Mouse (Mus musculus): ENCODE measurements around the gene Anapc15. TPM values are rescaled to one million over a fixed set of nuclear protein-coding genes. Genes with fewer than 3 reads are reported as not detected.

Gene Anapc15
- polyA plus RNA-seq, 1 experiment from 2014 or later = 76.3 TPM

DNA sequence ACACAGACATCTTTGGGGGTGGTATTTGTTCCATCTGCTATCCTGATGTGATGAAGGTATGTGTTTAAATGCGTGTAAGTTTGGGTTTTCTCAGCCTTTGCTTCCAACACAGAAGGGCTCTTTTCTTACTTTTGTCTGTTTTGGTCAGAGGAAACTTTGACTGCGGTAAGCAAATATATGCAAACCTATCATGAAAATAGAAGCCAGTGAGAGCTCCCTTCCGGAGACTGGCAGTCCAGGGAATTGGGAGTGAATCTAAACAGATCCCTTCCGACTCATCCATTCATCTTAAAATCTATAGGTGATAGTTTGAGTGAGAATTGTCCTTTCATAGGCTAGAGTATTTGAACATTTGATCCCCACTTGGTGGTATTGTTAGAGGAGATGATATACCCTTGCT is 24.9 kb downstream of the Anapc15 start:
- Histone ChIP-seq H3K4me1 (ENCODE audit: insufficient read depth, low read length) (no peaks in the 10 kb centered on the region), H3K4me3 (ENCODE audit: low read length) (no peak overlapping the region), H3K4me2 (replicated peaks; ENCODE audit: low read depth, low read length) (no peak overlapping the region), H3K9me3 (ENCODE audit: low read length) (no peaks in the 10 kb centered on the region), H3K9ac (replicated peaks; ENCODE audit: low read length) (no peak overlapping the region), H3K27ac (ENCODE audit: low read length) (no peak overlapping the region), H3K27me3 (ENCODE audit: insufficient read depth, low read length) (no peaks in the 10 kb centered on the region), H3K36me3 (ENCODE audit: insufficient read depth, low read length) (no peaks in the 10 kb centered on the region)
- no peak for ATAC-seq (ENCODE audit: low FRiP score, low TSS enrichment)
- WGBS = 84% methylated on average over 4 of the region's 4 CpGs

DNA sequence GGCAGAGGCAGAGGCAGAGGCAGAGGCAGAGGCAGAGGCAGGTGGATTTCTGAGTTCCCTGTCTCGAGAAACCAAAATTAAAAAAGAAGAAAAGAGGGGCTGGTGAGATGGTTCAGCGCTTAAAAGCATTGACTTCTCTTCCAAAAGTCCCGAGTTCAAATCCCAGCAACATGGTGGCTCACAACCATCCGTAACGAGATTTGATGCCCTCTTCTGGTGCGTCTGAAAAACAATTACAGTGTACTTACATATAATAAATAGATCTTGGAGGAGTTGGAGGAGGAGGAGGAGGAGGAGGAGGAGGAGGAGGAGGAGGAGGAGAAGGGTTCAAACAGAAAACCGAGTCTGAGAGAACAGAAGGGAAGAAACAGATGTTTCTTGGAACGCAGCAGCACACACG is 32.2 kb downstream of the Anapc15 start:
- no peak for ATAC-seq (ENCODE audit: low FRiP score, low TSS enrichment)
- no peaks in the 10 kb centered on the region for H3K36me3 ChIP-seq (ENCODE audit: insufficient read depth, low read length)
- H3K4me1 ChIP-seq (ENCODE audit: insufficient read depth, low read length) = peaks cover 6% of the 10 kb centered on the region; the same call in 1 of the 2 replicates
- H3K27ac ChIP-seq (ENCODE audit: low read length) = peak overlapping the region; percentile 58; the same call in 1 of the 2 replicates
- H3K9ac ChIP-seq (replicated peaks; ENCODE audit: low read length) = peak overlapping the region; percentile 72
- WGBS = 32% methylated on average over 9 of the region's 9 CpGs
- H3K4me2 ChIP-seq (replicated peaks; ENCODE audit: low read depth, low read length) = peak overlapping the region; percentile 53
- peak overlapping the region; percentile 81 for H3K4me3 ChIP-seq (ENCODE audit: low read length)
- no peaks in the 10 kb centered on the region for H3K9me3 ChIP-seq (ENCODE audit: low read length)
- H3K27me3 ChIP-seq (ENCODE audit: insufficient read depth, low read length) = no peaks in the 10 kb centered on the region

DNA sequence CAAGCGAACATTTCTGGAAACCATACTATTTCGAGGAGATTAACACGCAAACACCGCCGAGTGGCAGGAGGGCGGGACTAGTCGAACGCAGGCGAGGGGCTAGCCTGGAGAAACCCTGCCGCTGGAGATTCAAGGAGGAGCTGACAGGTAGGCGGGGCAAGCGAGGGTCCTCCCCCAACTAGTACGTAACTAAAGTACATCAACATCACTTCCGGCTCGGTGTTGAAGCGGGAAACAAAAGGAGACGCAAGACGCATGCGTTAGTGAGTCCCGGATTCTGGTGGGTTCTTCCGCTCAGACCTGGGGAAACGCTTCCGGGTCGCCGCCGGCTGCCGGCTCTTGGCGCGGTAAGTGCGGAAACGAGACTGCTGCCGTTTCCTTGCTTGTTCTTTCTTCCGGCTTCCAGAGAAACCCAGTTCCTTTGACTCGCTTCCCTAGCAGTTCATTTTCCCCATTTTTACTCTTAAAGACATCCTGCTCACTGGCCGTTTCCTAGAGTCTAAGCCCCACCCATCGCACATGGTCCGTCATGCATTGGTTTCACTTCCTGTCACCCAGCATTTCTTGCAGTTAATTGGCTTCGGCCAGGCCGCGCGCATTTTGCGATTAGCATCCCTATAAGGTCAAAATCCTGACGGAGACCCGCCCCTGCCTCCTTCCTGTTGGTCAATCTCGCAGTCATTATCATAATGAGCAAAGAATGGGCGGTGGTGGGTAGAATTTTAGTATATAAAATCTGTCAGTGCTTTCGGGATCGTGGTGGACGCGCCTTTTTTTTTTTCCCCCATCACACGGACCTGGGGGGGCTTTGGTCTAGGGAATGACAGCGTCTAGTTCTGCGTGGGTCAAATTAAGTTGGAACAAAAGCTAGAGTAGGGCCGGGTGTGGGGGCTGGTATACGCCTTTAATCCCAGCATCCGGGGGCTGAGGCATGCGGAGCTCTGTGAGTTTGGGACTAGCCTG is 32.9 kb downstream of the Anapc15 start:
- peak overlapping the region; percentile 81 for H3K4me3 ChIP-seq (ENCODE audit: low read length)
- under 1% methylated on average over 57 of the region's 57 CpGs for WGBS

DNA sequence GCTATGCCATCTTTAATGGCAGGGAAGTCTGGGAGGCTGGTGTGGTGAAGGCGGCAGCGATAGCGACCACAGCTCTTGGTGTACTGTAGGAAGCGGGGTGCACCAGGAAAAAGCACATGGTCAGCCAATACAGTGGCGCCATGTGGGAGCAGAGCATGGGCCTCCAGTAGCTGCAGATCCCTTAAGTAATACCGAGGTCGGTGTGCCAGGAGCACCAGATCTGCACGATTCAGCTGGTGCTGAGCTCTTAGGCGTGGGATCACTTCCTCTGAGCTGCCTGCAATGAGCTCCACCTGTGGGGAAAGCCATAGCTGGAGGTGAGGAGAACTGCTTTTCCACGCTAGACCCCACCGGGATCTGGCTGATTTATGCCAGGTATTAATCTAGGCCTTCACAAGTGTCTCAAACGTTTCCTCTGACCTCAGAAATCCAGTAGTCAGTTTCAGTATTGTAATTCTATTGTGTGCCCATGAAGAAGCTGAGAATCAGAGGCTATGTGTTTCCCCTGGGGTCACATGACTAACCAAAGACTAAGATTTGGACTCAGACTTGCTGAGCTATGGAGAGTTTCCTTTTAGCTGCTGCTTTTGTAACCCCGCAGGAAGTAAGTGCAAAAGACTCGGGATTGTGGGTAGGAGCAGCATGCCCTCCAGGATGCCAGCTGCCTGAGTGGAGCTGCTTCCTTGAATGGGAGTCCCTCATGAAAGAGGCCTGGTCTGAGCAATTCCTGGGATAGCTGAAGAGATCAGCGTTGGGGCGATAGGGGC is 37.0 kb downstream of the Anapc15 start:
- no peaks in the 10 kb centered on the region for H3K9me3 ChIP-seq (ENCODE audit: low read length)
- 85% methylated on average over 16 of the region's 16 CpGs for WGBS

More for the DNA sequence above, 32.9 kb downstream of the Anapc15 start:
- peak overlapping the region; percentile 78 for H3K9ac ChIP-seq (replicated peaks; ENCODE audit: low read length)
- no peaks in the 10 kb centered on the region for H3K9me3 ChIP-seq (ENCODE audit: low read length)
- no peaks in the 10 kb centered on the region for H3K27me3 ChIP-seq (ENCODE audit: insufficient read depth, low read length)
- no peaks in the 10 kb centered on the region for H3K36me3 ChIP-seq (ENCODE audit: insufficient read depth, low read length)
- peak overlapping the region; percentile 96 for H3K27ac ChIP-seq (ENCODE audit: low read length)
- H3K4me2 ChIP-seq (replicated peaks; ENCODE audit: low read depth, low read length) = peak overlapping the region; percentile 62
- peak; percentile 99 for ATAC-seq (ENCODE audit: low FRiP score, low TSS enrichment)
- peaks cover 6% of the 10 kb centered on the region; the same call in 1 of the 2 replicates for H3K4me1 ChIP-seq (ENCODE audit: insufficient read depth, low read length)

DNA sequence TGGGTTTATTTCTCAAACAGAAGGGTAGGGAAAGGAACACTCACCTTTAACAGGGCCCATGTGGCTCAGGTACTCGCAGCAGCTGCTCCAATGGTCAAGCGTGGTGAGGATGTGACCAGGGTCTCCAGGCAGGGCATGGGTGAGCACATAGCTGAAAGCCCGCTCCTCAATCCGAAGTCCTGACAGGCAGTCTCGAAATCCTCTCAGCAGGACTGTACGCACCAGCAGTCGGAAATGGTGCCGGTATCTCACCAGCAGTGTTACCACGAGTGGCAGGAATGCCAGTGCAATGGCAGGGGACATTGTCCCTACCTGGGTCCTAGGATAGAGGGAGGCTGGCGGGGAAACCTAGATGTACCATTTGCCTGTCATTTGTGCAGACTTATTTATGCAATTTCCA is 38.5 kb downstream of the Anapc15 start:
- H3K27me3 ChIP-seq (ENCODE audit: insufficient read depth, low read length) = no peaks in the 10 kb centered on the region
- H3K4me2 ChIP-seq (replicated peaks; ENCODE audit: low read depth, low read length) = no peak overlapping the region
- WGBS = 88% methylated on average over 10 of the region's 10 CpGs
- H3K9me3 ChIP-seq (ENCODE audit: low read length) = no peaks in the 10 kb centered on the region
- H3K27ac ChIP-seq (ENCODE audit: low read length) = no peak overlapping the region
- H3K4me3 ChIP-seq (ENCODE audit: low read length) = no peak overlapping the region
- ATAC-seq (ENCODE audit: low FRiP score, low TSS enrichment) = no peak
- H3K36me3 ChIP-seq (ENCODE audit: insufficient read depth, low read length) = 0 out of 2 replicates have a peak, but pooled peaks cover 10% of the 10 kb centered on the region
- H3K4me1 ChIP-seq (ENCODE audit: insufficient read depth, low read length) = peaks cover 18% of the 10 kb centered on the region
- no peak overlapping the region for H3K9ac ChIP-seq (replicated peaks; ENCODE audit: low read length)

More for the DNA sequence above, 37.0 kb downstream of the Anapc15 start:
- no peak overlapping the region for H3K4me3 ChIP-seq (ENCODE audit: low read length)
- no peak for ATAC-seq (ENCODE audit: low FRiP score, low TSS enrichment)
- no peak overlapping the region for H3K9ac ChIP-seq (replicated peaks; ENCODE audit: low read length)
- 0 out of 2 replicates have a peak, but pooled peaks cover 10% of the 10 kb centered on the region for H3K36me3 ChIP-seq (ENCODE audit: insufficient read depth, low read length)
- peaks cover 12% of the 10 kb centered on the region; the same call in 1 of the 2 replicates for H3K4me1 ChIP-seq (ENCODE audit: insufficient read depth, low read length)
- no peak overlapping the region for H3K27ac ChIP-seq (ENCODE audit: low read length)
- H3K4me2 ChIP-seq (replicated peaks; ENCODE audit: low read depth, low read length) = no peak overlapping the region
- H3K27me3 ChIP-seq (ENCODE audit: insufficient read depth, low read length) = no peaks in the 10 kb centered on the region

DNA sequence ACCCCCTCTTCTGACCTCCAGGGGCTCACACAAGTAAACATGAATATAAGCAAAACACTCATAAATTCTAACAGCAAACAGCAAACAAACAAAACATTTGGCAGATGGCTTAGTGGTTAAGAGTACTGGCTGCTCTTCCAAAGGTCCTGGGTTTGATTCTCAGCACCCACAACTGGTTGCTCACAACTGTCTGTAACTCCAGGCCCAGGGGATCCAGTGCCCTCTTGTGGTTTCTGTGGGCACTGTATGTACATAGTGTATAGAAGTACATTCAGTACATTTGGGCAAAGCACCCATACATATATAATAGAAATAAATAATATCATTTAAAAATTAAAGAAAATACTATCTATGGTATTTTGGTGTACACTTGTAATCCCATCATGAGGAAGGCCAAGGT is 39.3 kb downstream of the Anapc15 start:
- no peak for ATAC-seq (ENCODE audit: low FRiP score, low TSS enrichment)
- H3K4me1 ChIP-seq (ENCODE audit: insufficient read depth, low read length) = peaks cover 18% of the 10 kb centered on the region
- H3K9me3 ChIP-seq (ENCODE audit: low read length) = no peaks in the 10 kb centered on the region
- H3K27ac ChIP-seq (ENCODE audit: low read length) = no peak overlapping the region
- H3K4me2 ChIP-seq (replicated peaks; ENCODE audit: low read depth, low read length) = no peak overlapping the region
- H3K36me3 ChIP-seq (ENCODE audit: insufficient read depth, low read length) = 0 out of 2 replicates have a peak, but pooled peaks cover 10% of the 10 kb centered on the region
- H3K9ac ChIP-seq (replicated peaks; ENCODE audit: low read length) = no peak overlapping the region
- no peak overlapping the region for H3K4me3 ChIP-seq (ENCODE audit: low read length)
- H3K27me3 ChIP-seq (ENCODE audit: insufficient read depth, low read length) = no peaks in the 10 kb centered on the region

DNA sequence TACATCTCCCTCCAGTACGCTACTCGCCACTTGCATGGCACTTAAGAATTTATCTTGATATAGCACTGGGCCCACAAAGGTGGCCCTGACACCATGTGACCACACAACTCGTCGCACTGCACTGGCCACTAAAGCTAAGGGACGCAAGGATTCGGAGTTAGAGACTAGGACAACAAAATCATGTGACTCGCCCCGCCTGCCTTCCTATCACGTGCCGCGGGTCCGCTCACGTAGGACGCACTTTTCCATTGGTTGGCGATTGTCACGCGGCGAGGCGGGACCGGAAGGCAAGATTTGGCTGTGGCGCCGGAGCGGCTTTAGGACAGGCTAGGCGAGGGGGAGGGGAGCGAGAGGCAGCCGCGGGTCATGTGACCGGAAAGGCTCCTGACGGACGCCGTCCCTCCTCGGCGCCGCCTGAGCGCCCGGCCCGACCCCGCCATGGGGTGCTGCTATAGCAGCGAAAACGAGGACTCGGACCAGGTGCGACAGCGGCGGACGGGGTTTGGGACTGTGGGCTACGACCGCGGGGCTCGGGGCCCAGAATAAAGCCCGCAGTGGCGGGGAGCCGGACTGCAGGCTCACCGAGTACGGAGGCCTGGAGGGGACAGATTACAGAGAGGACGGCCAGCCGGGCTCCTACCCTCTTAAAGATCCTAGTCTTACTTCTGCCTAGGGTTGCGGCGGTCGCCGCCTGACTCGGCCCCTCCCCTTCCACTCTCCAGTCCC is 42.2 kb downstream of the Anapc15 start, which contains the start of gene Lamtor1:
Gene Lamtor1, plus strand, starts transcription at position 344 of the 726 bp plus-strand sequence.
- H3K4me3 ChIP-seq (ENCODE audit: low read length) = peak within 1 kb of the TSS; percentile 75
- no peaks in the 10 kb centered on the region for H3K27me3 ChIP-seq (ENCODE audit: insufficient read depth, low read length)
- peaks cover 21% of the 10 kb centered on the region for H3K36me3 ChIP-seq (ENCODE audit: insufficient read depth, low read length)
- ATAC-seq (ENCODE audit: low FRiP score, low TSS enrichment) = peak; percentile 98
- H3K27ac ChIP-seq (ENCODE audit: low read length) = peak within 1 kb of the TSS; percentile 97
- H3K9me3 ChIP-seq (ENCODE audit: low read length) = no peaks in the 10 kb centered on the region
- under 1% methylated on average over 61 of the region's 61 CpGs for WGBS
- peaks cover 23% of the 10 kb centered on the region for H3K4me1 ChIP-seq (ENCODE audit: insufficient read depth, low read length)
- H3K9ac ChIP-seq (replicated peaks; ENCODE audit: low read length) = peak within 1 kb of the TSS; percentile 91
- H3K4me2 ChIP-seq (replicated peaks; ENCODE audit: low read depth, low read length) = peak within 1 kb of the TSS; percentile 73

DNA sequence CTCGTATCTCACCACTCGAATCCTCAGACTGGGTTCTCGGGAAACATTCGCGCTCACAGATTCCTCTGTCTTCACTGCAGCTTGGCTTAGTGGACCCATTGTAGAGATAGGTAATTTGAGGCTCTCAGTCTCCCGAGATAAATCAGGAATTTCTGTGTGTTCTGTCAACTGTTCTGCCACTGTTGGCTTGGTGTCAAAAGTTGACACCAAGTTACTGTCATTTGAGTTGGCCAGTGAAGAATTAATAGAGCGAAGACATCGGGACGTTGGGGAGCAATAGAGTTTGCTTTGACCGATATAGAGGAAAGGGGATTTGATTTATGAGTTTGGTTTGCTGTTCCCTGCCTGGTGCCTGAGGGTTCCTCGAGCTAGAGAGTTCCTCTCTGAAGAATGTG is 42.8 kb downstream of the Anapc15 start, which contains the start of gene Tomt:
Gene Tomt, minus strand, starts transcription at position 73 of the 395 bp plus-strand sequence.
- Histone ChIP-seq H3K27me3 (ENCODE audit: insufficient read depth, low read length) (no peaks in the 10 kb centered on the region), H3K36me3 (ENCODE audit: insufficient read depth, low read length) (peaks cover 26% of the 10 kb centered on the region), H3K9ac (replicated peaks; ENCODE audit: low read length) (peak within 1 kb of the TSS; percentile 91), H3K27ac (ENCODE audit: low read length) (peak within 1 kb of the TSS; percentile 97), H3K4me3 (ENCODE audit: low read length) (peak within 1 kb of the TSS; percentile 75), H3K4me1 (ENCODE audit: insufficient read depth, low read length) (peaks cover 23% of the 10 kb centered on the region), H3K9me3 (ENCODE audit: low read length) (no peaks in the 10 kb centered on the region), H3K4me2 (replicated peaks; ENCODE audit: low read depth, low read length) (peak within 1 kb of the TSS; percentile 73)
- no peak for ATAC-seq (ENCODE audit: low FRiP score, low TSS enrichment)
- 5% methylated on average over 11 of the region's 11 CpGs for WGBS

DNA sequence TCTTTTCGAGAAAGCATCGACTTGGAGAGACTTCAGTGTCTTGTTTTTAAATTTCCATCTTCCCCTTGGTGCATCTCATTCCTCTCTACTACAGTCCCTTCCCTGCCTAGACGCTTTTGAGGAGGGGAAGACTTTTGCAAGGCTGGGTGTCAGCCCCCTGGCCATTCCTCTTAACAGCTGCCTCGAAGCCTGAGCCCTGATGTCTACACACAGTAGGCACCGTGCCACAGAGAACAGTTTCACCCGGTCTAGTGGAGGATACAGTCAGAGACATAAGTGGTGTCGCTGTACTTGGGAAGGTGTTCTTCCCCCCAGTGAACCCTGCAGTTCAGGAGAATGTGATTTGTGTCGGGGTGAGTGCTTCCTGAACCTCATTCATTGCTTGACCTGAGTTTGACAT is 43.2 kb downstream of the Anapc15 start:
- H3K4me1 ChIP-seq (ENCODE audit: insufficient read depth, low read length) = peaks cover 23% of the 10 kb centered on the region
- 58% methylated on average over 8 of the region's 8 CpGs for WGBS
- H3K4me3 ChIP-seq (ENCODE audit: low read length) = peak overlapping the region; percentile 75
- peak overlapping the region; percentile 91 for H3K9ac ChIP-seq (replicated peaks; ENCODE audit: low read length)
- no peak for ATAC-seq (ENCODE audit: low FRiP score, low TSS enrichment)
- H3K9me3 ChIP-seq (ENCODE audit: low read length) = no peaks in the 10 kb centered on the region
- peaks cover 29% of the 10 kb centered on the region for H3K36me3 ChIP-seq (ENCODE audit: insufficient read depth, low read length)
- H3K27me3 ChIP-seq (ENCODE audit: insufficient read depth, low read length) = no peaks in the 10 kb centered on the region
- peak overlapping the region; percentile 97; the same call in 1 of the 2 replicates for H3K27ac ChIP-seq (ENCODE audit: low read length)
- H3K4me2 ChIP-seq (replicated peaks; ENCODE audit: low read depth, low read length) = peak overlapping the region; percentile 73

Measured in kidney, embryonic 16.5 days (tissue).